Mouse (Mus musculus) limb, embryonic 12.5 days (tissue): Measurements from ENCODE around the gene Gm13287. TPM values are rescaled to one million over a fixed set of nuclear protein-coding genes. Genes with fewer than 3 reads are reported as not detected.
A peak's percentile ranks its signal among the peaks of the same experiment; 100 is the strongest.
"Not testable (repeated sequence)": the region's sequence is repeated elsewhere in the genome, so short reads cannot be mapped to it uniquely, and the experiment has no call there.

Experiments
- ATAC-seq: fragments of 200-750 bp; cut with Nextera tagmentation; 2 replicates; pipeline ENCODE4 v1.8.0; 2017; ENCODE audit warnings: low read depth, moderate TSS enrichment; ENCODE audit not compliant: insufficient number of reproducible peaks, insufficient read depth, low FRiP score, low TSS enrichment
- H3K27ac ChIP-seq: fragments of 300-500 bp; sonication (generic); 2 replicates; pipeline ENCODE4 v1.5.1; 2016; ENCODE audit warnings: mild to moderate bottlenecking, moderate library complexity
- H3K27me3 ChIP-seq: fragments of 300-500 bp; sonication (generic); 2 replicates; pipeline ENCODE4 v1.6.1; 2016; ENCODE audit warnings: mild to moderate bottlenecking, moderate library complexity
- H3K36me3 ChIP-seq: fragments of 300-500 bp; sonication (generic); 2 replicates; pipeline ENCODE4 v1.6.1; 2016; ENCODE audit warnings: mild to moderate bottlenecking, moderate library complexity
- H3K4me1 ChIP-seq: fragments of 300-500 bp; sonication (generic); replicated peaks from 2 replicates; pipeline ENCODE4 v1.6.1; 2016
- H3K4me2 ChIP-seq: fragments of 300-500 bp; sonication (generic); 2 replicates; pipeline ENCODE4 v1.6.1; 2016; ENCODE audit warnings: mild to moderate bottlenecking, moderate library complexity
- H3K4me3 ChIP-seq: fragments of 300-500 bp; sonication (generic); replicated peaks from 2 replicates; pipeline ENCODE4 v1.5.1; 2016; ENCODE audit warnings: mild to moderate bottlenecking
- H3K9ac ChIP-seq: fragments of 300-500 bp; sonication (generic); replicated peaks from 2 replicates; pipeline ENCODE4 v1.6.1; 2016; ENCODE audit warnings: mild to moderate bottlenecking, moderate library complexity
- H3K9me3 ChIP-seq: fragments of 300-500 bp; sonication (generic); 2 replicates; pipeline ENCODE4 v1.6.1; 2016; ENCODE audit warnings: mild to moderate bottlenecking, moderate library complexity
- WGBS: fragments of 180-500 bp; shearing (Covaris S2); methylation state at CpG from one replicate; pipeline ENCODE4 v1.1.7; 2016; 5-methylcytosine and 5-hydroxymethylcytosine counted together
- polyA plus RNA-seq: library from polyadenylated mRNA; unstranded; fragments of >200 nt; fragmentation: Nextera tagmentation; extraction: Ambion mirVana; gene quantifications from 2 replicates; pipeline ENCODE4 v1.2.1, GENCODE M21; 2016

Gene Gm13287
- polyA plus RNA-seq, result not detected in 2 replicates

DNA sequence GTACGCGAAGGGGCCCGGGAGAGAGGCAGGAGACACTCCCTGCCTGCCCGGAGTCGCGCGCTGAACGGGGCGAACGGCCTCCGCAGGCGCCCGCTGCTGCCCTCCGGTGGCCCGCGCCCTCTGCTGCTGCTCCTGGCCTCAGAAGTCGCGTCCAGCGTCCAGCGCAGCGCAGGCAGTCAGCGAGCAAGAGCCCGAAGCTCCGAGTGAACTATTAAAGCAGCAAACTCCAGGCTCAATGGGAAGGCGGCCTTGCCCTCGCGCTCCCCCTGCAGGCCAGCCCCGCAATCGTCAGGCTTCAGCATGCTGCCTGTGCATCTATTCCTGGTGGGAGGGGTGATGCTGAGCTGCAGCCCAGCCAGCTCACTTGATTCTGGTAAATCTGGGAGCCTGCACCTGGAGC is at the start of gene Gm13287:
Gene Gm13287 (plus strand): TSS at position 301 of the 400 bp plus-strand sequence.
- no CpG with 5 or more reads among the region's 29 CpGs for WGBS
- H3K4me1 ChIP-seq, H3K9ac ChIP-seq, H3K9me3 ChIP-seq, ATAC-seq, H3K36me3 ChIP-seq, H3K4me3 ChIP-seq, H3K27ac ChIP-seq, H3K27me3 ChIP-seq: not testable (repeated sequence)
- peak within 1 kb of the TSS; percentile 19; the same call in 1 of the 2 replicates for H3K4me2 ChIP-seq

DNA sequence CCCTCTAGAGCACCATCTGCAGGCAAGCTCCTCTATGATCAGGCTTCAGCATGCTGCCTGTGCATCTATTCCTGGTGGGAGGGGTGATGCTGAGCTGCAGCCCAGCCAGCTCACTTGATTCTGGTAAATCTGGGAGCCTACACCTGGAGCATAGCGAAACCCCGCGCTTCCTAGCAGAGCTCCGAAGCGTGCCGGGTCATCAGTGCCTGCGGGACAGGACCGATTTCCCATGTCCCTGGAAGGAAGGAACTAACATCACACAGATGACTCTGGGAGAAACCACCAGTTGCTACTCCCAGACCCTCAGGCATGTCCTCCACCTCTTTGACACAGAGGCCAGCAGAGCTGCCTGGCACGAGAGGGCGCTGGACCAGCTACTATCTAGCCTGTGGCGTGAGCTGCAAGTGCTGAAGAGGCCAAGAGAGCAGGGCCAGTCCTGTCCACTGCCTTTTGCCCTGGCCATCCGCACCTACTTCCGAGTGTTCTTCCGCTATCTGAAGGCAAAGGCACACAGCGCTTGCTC is 48.2 kb upstream of the Gm13287 start, which contains the start of gene Gm13271:
Gene Gm13271 (plus strand): TSS at position 51 of the 523 bp plus-strand sequence.
- not testable (repeated sequence) for ATAC-seq, H3K9me3 ChIP-seq, H3K4me1 ChIP-seq, H3K27ac ChIP-seq, H3K4me2 ChIP-seq, H3K36me3 ChIP-seq, H3K27me3 ChIP-seq, H3K4me3 ChIP-seq, H3K9ac ChIP-seq
- 79% methylated on average over 15 of the region's 15 CpGs for WGBS

DNA sequence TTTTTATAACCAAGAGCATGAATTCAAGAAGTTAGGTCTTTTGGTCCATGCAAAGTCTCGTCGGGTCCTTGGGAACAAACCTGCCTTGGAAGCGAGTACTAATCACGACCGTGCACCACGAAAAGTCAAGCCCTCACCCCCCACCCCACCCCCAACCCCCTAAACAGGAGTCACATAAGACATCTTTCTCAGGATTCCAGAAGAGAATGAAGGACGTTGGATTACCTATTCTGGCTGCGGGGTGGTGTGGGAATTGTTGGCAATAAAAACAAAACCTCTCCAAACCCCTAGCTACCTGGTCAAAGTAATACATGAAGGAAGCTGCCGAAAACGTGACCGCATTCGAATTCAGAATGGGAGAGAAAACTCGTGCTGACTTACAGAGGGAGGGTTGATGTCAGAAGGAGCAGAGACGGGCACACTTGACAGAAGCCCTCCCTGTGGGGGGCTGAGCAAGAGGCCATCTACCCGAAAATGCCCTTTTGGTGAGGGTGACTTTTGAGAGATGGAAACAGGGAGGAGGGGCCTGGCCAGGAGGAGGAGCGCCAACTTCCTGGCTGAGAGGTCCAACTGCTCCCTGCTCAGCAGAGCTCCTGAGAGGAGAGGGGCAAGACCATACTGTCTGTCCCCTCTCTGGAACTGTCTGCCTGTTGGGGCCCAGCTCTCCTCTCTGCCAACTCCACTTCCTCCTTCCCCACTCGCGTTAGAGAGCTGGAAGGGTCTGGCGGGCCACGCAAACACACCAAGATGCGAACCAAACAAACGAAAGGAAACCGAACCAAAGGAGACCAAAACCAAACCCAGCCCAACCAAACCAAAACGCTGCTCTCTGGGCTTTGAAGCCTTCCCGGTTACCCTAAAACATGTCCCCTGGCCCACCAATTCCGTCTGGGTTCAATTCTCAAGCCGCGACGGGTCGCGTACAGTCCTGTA is 46.2 kb upstream of the Gm13287 start:
- not testable (repeated sequence) for H3K27me3 ChIP-seq, ATAC-seq, H3K9me3 ChIP-seq, H3K36me3 ChIP-seq, H3K4me1 ChIP-seq
- peak overlapping the region; percentile 59 for H3K9ac ChIP-seq
- H3K27ac ChIP-seq, result peak overlapping the region; percentile 96
- H3K4me3 ChIP-seq, result peak overlapping the region; percentile 52
- 11% methylated on average over 29 of the region's 31 CpGs for WGBS
- peak overlapping the region; percentile 70 for H3K4me2 ChIP-seq

DNA sequence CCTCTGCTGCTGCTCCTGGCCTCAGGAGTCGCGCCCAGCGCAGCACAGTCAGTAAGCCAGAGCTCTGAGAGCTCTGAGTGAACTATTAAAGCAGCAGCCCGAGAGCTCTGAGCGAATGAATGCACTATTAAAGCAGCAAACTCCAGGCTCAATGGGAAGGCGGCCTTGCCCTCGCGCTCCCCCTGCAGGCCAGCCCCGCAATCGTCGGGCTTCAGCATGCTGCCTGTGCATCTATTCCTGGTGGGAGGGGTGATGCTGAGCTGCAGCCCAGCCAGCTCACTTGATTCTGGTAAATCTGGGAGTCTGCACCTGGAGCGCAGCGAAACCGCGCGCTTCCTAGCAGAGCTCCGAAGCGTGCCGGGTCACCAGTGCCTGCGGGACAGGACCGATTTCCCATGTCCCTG is 45.4 kb upstream of the Gm13287 start:
- H3K27me3 ChIP-seq, H3K4me1 ChIP-seq, H3K9me3 ChIP-seq, H3K36me3 ChIP-seq: not testable (repeated sequence)
- WGBS, result under 1% methylated on average over 21 of the region's 21 CpGs
- H3K27ac ChIP-seq, result peak overlapping the region; percentile 96
- H3K4me2 ChIP-seq, result peak overlapping the region; percentile 70
- peak; percentile 100 for ATAC-seq
- peak overlapping the region; percentile 59; the same call in 1 of the 2 replicates for H3K9ac ChIP-seq
- peak overlapping the region; percentile 52 for H3K4me3 ChIP-seq

DNA sequence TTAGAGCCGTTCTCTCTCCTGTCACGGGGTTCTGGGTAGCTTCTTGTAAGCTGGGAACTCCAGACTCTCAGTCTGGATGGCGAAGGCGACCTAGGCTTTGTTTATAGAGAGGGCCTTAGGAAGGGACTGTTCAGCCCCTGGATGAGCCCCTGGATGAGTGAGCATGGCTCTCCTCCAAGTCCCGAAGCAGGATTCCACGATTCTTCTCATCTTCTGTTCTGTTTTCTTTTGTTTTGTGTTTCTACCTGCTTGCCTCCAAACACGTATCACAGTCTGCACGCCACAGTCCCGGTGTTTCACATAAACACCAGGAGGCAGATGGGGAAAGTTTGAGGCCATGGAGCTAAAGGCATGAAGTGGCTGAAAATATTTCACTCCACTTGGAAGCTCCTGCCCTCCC is 44.3 kb upstream of the Gm13287 start:
- H3K36me3 ChIP-seq, H3K9ac ChIP-seq, ATAC-seq, H3K4me1 ChIP-seq, H3K4me2 ChIP-seq, H3K27ac ChIP-seq, H3K27me3 ChIP-seq, H3K4me3 ChIP-seq, H3K9me3 ChIP-seq: not testable (repeated sequence)
- WGBS, result 88% methylated on average over 9 of the region's 9 CpGs

DNA sequence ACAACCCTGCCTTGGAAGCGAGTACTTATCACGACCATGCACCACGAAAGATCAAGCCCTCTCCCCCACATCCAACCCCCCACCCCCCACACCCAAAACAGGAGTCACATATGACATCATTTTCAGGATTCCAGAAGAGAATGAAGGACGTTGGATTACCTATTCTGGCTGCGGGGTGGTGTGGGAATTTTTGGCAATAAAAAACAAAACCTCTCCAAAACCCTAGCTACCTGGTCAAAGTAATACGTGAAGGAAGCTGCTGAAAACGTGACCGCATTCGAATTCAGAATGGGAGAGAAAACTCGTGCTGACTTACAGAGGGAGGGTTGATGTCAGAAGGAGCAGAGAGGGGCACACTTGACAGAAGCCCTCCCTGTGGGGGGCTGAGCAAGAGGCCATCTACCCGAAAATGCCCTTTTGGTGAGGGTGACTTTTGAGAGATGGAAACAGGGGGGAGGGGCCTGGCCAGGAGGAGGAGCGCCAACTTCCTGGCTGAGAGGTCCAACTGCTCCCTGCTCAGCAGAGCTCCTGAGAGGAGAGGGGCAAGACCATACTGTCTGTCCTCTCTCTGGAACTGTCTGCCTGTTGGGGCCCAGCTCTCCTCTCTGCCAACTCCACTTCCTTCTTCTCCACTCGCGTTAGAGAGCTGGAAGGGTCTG is 43.3 kb upstream of the Gm13287 start, which contains the start of gene Gm13283:
Gene Gm13283 (plus strand): TSS at position 510 of the 659 bp plus-strand sequence.
- peak within 1 kb of the TSS; percentile 34 for H3K4me3 ChIP-seq
- ATAC-seq, result not testable (repeated sequence)

DNA sequence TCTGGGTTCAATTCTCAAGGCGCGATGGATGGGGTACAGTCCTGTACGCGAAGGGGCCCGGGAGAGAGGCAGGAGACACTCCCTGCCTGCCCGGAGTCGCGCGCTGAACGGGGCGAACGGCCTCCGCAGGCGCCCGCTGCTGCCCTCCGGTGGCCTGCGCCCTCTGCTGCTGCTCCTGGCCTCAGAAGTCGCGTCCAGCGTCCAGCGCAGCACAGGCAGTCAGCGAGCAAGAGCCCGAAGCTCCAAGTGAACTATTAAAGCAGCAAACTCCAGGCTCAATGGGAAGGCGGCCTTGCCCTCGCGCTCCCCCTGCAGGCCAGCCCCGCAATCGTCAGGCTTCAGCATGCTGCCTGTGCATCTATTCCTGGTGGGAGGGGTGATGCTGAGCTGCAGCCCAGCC is 42.6 kb upstream of the Gm13287 start:
- Histone ChIP-seq H3K4me2 (peak overlapping the region; percentile 50), H3K27ac (peak overlapping the region; percentile 72; the same call in 1 of the 2 replicates), H3K4me3 (peak overlapping the region; percentile 34), H3K9ac (0 out of 2 replicates have a peak overlapping the region, but pooled peaks have one; percentile 34)
- WGBS, result under 1% methylated on average over 23 of the region's 28 CpGs
- not testable (repeated sequence) for H3K36me3 ChIP-seq, H3K9me3 ChIP-seq, H3K4me1 ChIP-seq, ATAC-seq, H3K27me3 ChIP-seq

More for the DNA sequence above, 43.3 kb upstream of the Gm13287 start, which contains the start of gene Gm13283:
- not testable (repeated sequence) for H3K9me3 ChIP-seq, H3K27me3 ChIP-seq, H3K4me1 ChIP-seq, H3K36me3 ChIP-seq
- Histone ChIP-seq H3K4me2 (peak within 1 kb of the TSS; percentile 50), H3K9ac (0 out of 2 replicates have a peak within 1 kb of the TSS, but pooled peaks have one; percentile 34), H3K27ac (peak within 1 kb of the TSS; percentile 72; the same call in 1 of the 2 replicates)
- WGBS, result 29% methylated on average over 7 of the region's 14 CpGs

DNA sequence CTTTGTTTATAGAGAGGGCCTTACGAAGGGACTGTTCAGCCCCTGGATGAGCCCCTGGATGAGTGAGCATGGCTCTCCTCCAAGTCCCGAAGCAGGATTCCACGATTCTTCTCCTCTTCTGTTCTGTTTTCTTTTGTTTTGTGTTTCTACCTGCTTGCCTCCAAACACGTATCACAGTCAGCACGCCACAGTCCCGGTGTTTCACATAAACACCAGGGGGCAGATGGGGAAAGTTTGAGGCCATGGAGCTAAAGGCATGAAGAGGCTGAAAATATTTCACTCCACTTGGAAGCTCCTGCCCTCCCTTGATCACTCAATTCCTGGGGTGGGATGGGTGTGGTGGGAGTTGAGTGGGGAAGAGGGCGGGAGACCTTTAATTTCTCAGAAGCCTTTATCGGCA is 41.3 kb upstream of the Gm13287 start:
- not testable (repeated sequence) for H3K4me1 ChIP-seq, H3K27me3 ChIP-seq, H3K9ac ChIP-seq, ATAC-seq, H3K27ac ChIP-seq, H3K4me2 ChIP-seq, H3K9me3 ChIP-seq, H3K4me3 ChIP-seq, H3K36me3 ChIP-seq
- WGBS, result 68% methylated on average over 6 of the region's 8 CpGs

DNA sequence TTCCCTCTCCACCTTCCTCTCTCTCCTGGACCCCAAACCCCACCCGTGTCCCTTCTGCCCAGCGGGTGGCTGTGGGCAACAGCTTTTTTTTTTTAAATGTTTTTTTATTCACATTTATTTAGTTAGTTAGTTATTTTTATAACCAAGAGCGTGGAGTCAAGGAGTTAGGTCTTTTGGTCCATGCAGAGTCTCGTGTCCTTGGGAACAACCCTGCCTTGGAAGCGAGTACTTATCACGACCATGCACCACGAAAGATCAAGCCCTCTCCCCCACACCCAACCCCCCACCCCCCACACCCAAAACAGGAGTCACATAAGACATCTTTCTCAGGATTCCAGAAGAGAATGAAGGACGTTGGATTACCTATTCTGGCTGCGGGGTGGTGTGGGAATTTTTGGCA is 40.7 kb upstream of the Gm13287 start:
- H3K9ac ChIP-seq, ATAC-seq, H3K27ac ChIP-seq, H3K27me3 ChIP-seq, H3K4me3 ChIP-seq, H3K4me1 ChIP-seq, H3K36me3 ChIP-seq, H3K9me3 ChIP-seq: not testable (repeated sequence)
- WGBS, result 55% methylated on average over 9 of the region's 9 CpGs
- 0 out of 2 replicates have a peak overlapping the region, but pooled peaks have one; percentile 45 for H3K4me2 ChIP-seq

DNA sequence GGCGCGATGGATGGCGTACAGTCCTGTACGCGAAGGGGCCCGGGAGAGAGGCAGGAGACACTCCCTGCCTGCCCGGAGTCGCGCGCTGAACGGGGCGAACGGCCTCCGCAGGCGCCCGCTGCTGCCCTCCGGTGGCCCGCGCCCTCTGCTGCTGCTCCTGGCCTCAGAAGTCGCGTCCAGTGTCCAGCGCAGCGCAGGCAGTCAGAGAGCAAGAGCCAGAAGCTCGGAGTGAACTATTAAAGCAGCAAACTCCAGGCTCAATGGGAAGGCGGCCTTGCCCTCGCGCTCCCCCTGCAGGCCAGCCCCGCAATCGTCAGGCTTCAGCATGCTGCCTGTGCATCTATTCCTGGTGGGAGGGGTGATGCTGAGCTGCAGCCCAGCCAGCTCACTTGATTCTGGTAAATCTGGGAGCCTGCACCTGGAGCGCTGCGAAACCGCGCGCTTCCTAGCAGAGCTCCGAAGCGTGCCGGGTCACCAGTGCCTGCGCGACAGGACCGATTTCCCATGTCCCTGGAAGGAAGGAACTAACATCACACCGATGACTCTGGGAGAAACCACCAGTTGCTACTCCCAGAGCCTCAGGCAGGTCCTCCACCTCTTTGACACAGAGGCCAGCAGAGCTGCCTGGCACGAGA is 39.6 kb upstream of the Gm13287 start:
- H3K9ac ChIP-seq, H3K27me3 ChIP-seq, H3K36me3 ChIP-seq, H3K9me3 ChIP-seq, ATAC-seq, H3K4me1 ChIP-seq: not testable (repeated sequence)
- peak overlapping the region; percentile 34 for H3K4me3 ChIP-seq
- WGBS, result 3% methylated on average over 26 of the region's 42 CpGs
- H3K27ac ChIP-seq, result 0 out of 2 replicates have a peak overlapping the region, but pooled peaks have one; percentile 74
- H3K4me2 ChIP-seq, result peak overlapping the region; percentile 52
